Mouse (Mus musculus): ENCODE results near the gene Zcchc7.
A peak's percentile ranks its signal among the peaks of the same experiment; 100 is the strongest.
"Not testable (repeated sequence)": the region's sequence is repeated elsewhere in the genome, so short reads cannot be mapped to it uniquely, and the experiment has no call there.

The Zcchc7 gene

GRCm38 (mm10) chr4:44755553-44756133, at the start of gene Zcchc7:
Gene Zcchc7 (plus strand): TSS chr4:44755877.
- no peak for DNase-seq

DNA sequence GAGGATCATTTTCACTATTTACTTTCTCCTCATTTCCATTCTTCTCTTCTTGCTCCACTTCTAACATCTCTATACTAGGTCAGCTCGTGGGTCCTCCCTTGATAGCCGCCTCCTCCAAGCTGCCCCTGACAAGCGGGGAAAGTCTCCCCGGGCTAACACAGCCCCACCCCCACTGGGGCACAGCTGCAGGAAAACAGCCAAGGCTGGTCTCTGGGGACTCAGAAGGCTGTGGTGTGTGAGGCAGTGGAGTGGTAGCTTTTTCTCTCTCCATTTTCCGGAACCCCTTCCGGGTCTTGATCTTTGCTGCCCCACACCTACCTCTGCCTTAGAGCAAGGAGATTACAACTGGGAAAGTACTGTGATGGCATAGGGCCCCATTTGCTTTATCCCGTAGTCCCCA, 49.7 kb upstream of the Zcchc7 start:
- no peak for DNase-seq

- no peak for DNase-seq
These were observed 48.8 kb upstream of the Zcchc7 start for GRCm38 (mm10) chr4:44706865-44707264.

DNA sequence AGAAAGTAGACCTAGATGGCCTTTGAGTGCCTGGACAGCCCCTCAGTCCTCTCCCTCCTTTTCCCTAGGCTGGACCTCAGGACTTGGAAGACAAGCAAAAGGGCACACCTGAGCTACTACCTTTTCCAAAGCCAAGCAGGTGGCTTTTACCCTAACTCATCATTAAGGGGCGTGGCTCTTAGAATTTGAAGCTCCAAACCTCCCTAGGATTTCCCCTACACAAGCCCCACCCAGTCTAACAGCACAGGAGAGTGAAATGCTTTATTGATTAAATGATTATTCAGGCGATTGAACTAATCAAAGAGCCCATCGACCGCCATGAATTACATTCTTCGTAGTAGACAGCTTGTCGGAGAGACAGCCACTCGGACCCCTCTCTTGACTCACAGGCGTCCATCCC, 47.4 kb upstream of the Zcchc7 start:
- DNase-seq, result no peak

GRCm38 (mm10) chr4:44709091-44709695, 46.5 kb upstream of the Zcchc7 start:
- no peak for DNase-seq

DNA sequence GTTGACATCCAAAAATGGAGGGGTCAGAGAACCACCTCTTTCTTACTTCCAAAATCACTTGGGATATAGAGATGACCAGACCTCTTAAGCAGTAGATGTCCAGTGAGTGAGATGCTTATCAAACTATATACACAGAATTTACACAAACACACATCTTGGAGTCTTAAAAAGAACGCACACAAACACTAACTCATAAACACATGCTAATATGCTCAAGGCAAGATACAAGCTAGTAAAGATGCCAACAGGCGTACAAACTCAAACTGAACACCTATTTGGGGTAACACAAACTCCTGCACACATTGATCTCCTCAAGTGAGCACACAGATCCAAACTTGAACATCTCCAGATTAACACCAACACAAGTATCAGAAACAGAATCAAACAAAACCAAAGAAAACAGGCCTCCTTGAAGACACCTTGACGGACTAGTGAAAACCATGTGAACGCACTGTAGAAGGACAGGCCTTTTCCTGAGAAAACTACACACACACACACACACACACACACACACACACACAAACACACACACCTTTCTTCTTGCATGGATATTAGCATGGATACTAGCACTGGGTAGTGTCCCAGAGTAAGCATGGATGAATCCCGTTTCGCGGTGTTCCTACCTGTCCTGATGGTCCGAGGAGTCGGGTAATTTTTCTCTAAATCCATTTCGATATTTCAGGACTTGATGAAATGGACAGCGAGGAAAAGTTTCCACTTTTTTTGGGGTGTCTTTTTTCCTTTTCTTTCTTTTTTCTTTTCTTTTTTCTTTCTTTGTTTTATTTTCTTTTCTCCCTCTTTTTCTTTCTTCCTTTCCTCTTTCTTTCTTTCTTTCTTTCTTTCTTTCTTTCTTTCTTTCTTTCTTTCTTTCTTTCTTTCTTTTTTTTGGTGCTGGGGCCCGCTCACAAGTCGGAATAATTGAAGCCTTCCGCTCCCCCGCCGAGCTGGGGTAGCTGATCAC, 45.7 kb upstream of the Zcchc7 start, which contains the start of gene Pax5:
Gene Pax5 (minus strand): TSS at position 748 of the 961 bp plus-strand sequence.
- no peak for DNase-seq

- DNase-seq, result peak; percentile 6
These were observed 45.0 kb upstream of the Zcchc7 start for GRCm38 (mm10) chr4:44710701-44711097.

GRCm38 (mm10) chr4:44711136-44711900, 44.4 kb upstream of the Zcchc7 start:
- no peak for DNase-seq

DNA sequence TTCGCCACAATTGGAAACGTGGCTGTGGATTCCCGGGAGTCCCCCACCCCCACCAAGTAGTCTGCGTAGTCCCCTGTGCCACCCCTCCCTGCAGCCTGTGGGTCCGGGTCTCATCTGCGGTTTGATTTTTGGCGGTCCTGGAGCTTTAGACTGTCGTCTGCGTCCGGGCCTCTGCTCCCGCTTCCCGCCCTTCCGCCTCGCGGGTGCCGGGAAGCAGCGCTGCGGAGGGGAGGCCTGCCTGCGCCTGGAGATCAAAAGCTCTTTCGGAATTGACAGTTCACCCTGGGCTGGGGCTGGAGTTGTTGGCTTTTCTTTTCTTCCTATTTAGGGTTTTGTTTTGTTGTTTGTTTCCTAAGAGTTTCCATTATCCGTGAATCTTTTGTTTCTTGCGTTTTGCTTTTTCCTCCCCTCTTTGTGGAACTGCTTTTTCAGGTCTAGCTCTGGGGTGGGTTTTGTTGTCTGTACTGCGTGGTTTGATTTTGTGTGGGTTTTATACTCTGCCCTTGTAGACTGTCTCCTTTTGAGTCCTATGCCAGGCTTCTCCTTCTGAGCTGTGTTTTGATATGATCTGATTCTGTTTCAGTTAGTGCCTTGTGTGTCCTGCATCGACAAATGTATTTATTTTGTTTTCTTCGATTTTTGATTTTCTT, 43.5 kb upstream of the Zcchc7 start:
- DNase-seq, result peak; percentile 13

- DNase-seq, result peak; percentile 29
These were observed 42.7 kb upstream of the Zcchc7 start for GRCm38 (mm10) chr4:44712786-44713553.

DNA sequence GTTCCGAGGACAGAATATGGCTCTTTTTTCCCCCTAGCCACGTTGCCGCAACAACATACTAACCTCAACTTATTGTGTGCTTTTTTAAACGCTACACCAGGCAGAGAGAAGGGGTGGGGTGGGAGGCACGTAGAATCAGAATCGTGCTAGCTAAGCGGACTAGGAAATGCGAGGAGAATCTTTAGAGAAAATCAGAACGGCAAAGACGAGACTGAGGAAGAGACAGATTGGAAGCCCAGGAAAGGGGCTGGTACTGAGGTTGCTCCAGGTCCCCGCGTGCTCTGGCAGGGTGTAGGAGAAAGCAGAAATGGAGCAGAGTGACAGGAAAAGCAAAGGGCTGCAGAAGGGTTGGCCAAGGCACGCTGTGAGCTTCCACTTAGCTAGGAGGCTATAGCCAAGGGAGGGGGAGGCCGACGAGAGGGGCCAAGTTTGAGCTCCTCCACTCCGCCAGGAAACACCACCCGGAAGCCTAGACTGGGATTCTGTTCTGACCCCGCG, 42.1 kb upstream of the Zcchc7 start:
- DNase-seq, result peak; percentile 4

- DNase-seq, result peak; percentile 8
These were observed 41.5 kb upstream of the Zcchc7 start for GRCm38 (mm10) chr4:44714111-44714621.

DNA sequence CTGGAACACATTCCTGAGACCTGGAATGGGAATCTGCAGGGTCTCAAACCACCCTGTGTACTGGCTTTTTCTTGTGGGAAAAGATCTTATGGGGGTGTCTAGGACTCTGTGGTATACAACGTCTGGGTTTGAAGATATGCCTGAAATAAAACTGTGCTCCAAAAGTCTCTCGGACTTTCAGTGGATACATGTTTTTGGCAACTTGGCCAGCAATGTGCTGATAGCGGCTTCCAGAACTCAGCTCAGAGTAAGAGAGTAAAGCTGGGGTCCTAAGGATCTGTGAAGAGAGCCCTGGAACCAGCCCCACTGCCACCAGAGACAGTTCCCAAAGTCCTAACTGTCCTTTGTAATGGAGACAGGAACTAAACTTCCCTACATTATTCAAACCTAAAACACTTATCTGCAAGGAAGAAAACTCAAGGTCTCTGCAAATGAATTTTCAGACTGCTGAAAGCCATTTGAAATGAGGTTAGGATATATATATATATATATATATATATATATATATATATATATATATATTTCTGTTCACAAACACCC, 40.0 kb upstream of the Zcchc7 start:
- DNase-seq, result no peak

DNA sequence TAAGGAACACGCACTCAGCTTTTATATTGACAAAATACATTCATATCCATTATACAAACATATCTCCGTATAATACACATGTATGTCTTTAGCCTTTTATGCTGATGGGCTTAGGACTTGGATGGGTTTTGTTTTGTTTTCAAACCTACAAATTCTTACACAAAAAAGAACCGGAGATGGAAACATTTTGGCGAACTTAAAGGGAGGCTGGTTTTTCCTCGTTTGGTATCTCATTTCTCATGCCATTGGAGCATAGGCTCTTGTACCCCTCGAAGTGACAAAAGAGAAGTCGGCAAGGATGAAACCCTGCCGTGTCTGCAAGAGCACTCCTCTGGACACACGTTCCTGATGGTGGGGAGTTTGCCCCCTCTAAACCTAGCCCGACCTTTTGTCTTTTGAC, 39.3 kb upstream of the Zcchc7 start:
- no peak for DNase-seq

GRCm38 (mm10) chr4:44717676-44718075, 38.0 kb upstream of the Zcchc7 start:
- no peak for DNase-seq

DNA sequence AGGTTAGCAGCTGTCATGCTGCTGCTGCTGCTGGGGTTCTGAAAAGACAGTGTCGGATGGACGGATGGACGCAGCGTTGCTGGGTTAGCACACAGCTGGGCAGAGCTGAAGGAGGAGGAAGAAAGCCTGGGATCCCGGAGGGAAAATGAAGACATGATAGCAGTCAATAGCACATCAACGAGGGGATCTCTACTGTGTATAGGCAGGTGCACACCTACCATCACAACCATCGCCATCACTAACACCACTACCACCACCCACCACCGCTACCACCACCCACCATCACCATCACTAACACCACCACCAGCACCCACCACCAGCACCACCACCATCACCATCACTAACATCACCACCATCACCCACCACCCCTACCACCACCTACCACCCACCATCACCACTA, 35.6 kb upstream of the Zcchc7 start:
- no peak for DNase-seq

DNA sequence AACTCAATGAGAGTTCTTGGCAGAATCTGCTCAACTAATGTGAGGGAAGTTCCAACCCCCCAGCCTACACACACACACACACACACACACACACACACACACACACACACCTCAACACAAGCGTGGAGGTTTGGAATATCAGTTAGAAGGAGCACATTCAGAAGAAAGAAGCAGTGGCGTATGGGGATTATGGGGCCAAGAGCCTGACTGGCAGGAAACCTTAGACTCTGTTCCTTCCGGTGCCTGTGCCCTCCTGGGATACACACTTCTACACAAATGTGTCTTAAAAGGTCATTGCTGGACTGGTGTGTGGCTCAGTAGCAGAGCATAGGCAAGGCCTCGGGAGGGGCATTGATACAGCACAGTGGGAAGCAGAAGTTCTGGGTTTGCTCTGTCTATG, 34.4 kb upstream of the Zcchc7 start:
- DNase-seq, result no peak

DNA sequence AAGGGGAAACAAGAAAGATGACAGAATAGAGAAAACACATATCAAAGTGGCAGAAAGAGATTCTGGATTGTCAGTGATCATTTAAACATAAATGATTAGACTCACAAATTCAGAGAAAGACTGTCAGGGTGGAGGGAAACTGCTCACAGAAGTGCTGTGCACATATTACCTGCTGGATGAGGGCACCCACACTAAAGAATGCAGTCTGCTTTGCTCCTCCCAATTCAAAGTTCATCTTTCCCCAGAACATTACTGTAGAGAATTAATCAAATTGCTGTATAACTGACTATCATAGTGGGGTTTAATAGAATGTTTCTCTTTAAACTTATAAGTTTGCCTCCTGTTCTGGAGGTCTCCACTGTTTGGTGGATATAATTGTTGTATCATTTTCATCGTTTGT, 15.2 kb upstream of the Zcchc7 start:
- DNase-seq, result no peak

- DNase-seq, result peak; percentile 86
These were observed 666 bp downstream of the Zcchc7 start for GRCm38 (mm10) chr4:44756134-44756951.

DNA sequence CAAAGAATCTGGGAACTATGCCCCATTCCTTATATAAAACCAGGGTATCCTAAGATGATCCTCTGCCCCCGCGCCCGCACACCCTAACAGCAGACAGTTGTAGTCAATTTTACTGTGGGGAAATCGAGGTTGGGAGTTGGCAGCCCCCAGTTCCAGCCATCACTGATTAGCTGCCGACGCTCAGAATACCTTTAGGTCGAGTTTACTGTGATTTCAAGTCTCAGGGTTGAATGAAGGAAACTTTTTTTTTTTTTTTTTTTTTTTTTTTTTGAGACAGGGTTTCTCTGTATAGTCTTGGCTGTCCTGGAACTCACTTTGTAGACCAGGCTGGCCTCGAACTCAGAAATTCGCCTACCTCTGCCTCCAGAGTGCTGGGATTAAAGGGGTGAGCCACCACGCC, 1.5 kb downstream of the Zcchc7 start:
- DNase-seq, result not testable (repeated sequence)

Measured in right cerebral cortex, postnatal 4 days (tissue).